Comparison of ENCODE assay signal across 26 mouse cellular contexts in genomic region chr4:142625456-142625855, GRCm38 (mm10).
"Had no signal": no experiment of that assay in that cellular context is flagged by ENCODE, and none has a peak within 500 bp of the region (broad histone marks: within the 10 kb centered on the region; RNA-seq: fewer than 3 reads in every experiment).

No protein-coding gene starts in this region.

- H3K9me3 ChIP-seq: heart, embryonic 13.5 days; heart, embryonic 15.5 days; hindbrain, embryonic 15.5 days; intestine, embryonic 15.5 days; limb, embryonic 10.5 days; limb, embryonic 12.5 days; liver, embryonic 13.5 days had no signal

- H3K9ac ChIP-seq: heart, embryonic 13.5 days; heart, embryonic 15.5 days; hindbrain, embryonic 13.5 days; hindbrain, embryonic 15.5 days; intestine, embryonic 15.5 days; limb, embryonic 12.5 days; liver, embryonic 13.5 days had no signal

- H3K4me1 ChIP-seq: heart, embryonic 15.5 days; liver, embryonic 13.5 days had no signal

- DNase-seq: gastrocnemius, postnatal 14 days; gastrocnemius, postnatal 36 days; heart, adult 11 months; heart, adult 2 months; heart, postnatal 14 days; heart, postnatal 36 days; kidney, adult 18-20 months; kidney, adult 8-10 months; kidney, postnatal 10 days; kidney, postnatal 25 days; kidney, postnatal 4 days; liver; liver, embryonic 13.5 days had no signal

- H3K4me3 ChIP-seq: heart, adult 2 months; heart, embryonic 13.5 days; heart, embryonic 15.5 days; hindbrain, embryonic 13.5 days; hindbrain, embryonic 15.5 days; intestine, embryonic 15.5 days; layer of hippocampus, adult 2 months; left cerebral cortex, adult 2 months; limb, embryonic 10.5 days; limb, embryonic 12.5 days; liver, embryonic 13.5 days had no signal

- H3K36me3 ChIP-seq: heart, embryonic 13.5 days; heart, embryonic 15.5 days; hindbrain, embryonic 13.5 days; hindbrain, embryonic 15.5 days; intestine, embryonic 15.5 days; limb, embryonic 10.5 days; limb, embryonic 12.5 days; liver, embryonic 13.5 days had no signal

- H3K27me3 ChIP-seq: heart, embryonic 13.5 days; heart, embryonic 15.5 days; hindbrain, embryonic 13.5 days; hindbrain, embryonic 15.5 days; intestine, embryonic 15.5 days; limb, embryonic 12.5 days; liver, embryonic 13.5 days had no signal

- H3K27ac ChIP-seq: heart, adult 2 months; heart, embryonic 13.5 days; heart, embryonic 15.5 days; hindbrain, embryonic 13.5 days; hindbrain, embryonic 15.5 days; intestine, embryonic 15.5 days; layer of hippocampus, adult 2 months; left cerebral cortex, adult 2 months; limb, embryonic 10.5 days; limb, embryonic 12.5 days; liver, embryonic 13.5 days had no signal

- ATAC-seq: inflammation-experienced regulatory T-cells, adult 6 months; intestine, embryonic 15.5 days; intestine, postnatal 0 days had no signal

- H3K4me2 ChIP-seq: heart, embryonic 11.5 days; heart, embryonic 13.5 days; heart, embryonic 15.5 days; hindbrain, embryonic 13.5 days; hindbrain, embryonic 15.5 days; intestine, embryonic 15.5 days; limb, embryonic 12.5 days; liver, embryonic 11.5 days; liver, embryonic 13.5 days had no signal
